Mouse (Mus musculus) megakaryocyte, embryonic 14.5 days (primary cell): ENCODE measurements around the gene Slc16a1.
"Not testable (repeated sequence)": the region's sequence is repeated elsewhere in the genome, so short reads cannot be mapped to it uniquely, and the experiment has no call there.

ENCODE experiments used
- FLI1 ChIP-seq: IDR thresholded peaks from 2 replicates; pipeline ENCODE4 v1.6.1; 2012; ENCODE audit warnings: low read length, inconsistent platforms, mixed read lengths
- GATA1 ChIP-seq: IDR thresholded peaks from 3 replicates; pipeline ENCODE4 v1.6.1; 2012; ENCODE audit warnings: mixed read lengths, low read length, inconsistent platforms, borderline replicate concordance

DNA sequence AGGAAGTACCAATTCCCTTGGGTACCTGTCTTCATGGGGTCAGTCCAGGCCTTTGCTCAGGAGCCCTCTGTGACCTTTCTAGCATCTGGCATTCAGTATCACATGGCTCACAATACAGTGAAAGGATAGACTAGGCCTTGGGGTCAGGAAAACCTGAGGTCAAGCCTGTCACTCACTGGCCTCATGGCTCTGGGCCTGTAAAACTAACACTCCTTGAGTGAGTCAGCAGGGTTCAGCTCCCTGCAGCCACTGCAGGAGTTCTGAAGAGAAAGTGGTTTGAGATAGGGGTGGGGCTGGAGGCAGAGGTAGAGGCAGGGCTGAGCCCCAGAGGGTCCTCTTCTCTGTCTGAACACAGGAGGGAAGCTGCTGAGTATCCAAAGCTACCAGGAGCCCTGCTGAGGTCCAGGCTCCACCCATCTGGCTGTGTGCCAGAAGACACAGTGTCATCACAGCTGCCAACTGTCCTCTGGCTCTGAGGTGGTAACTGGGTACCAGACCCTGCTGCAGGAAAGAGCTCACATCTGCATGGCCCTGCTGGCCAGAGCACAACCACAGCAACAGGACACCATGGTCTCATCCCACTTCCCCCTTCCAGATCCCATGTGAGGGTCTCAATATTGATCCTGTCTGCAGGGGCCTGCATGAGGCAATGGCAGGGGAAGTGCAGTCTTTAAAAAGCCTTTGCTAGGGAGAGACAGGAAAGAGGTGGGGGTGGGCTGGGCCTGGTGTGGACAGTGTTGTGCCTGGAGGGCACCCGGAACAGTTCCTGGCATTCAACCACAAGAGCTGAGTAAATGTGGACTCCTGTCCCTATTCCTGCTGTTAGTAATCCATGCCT is 31.9 kb downstream of the Slc16a1 start:
- not testable (repeated sequence) for TF ChIP-seq GATA1, FLI1
